Mouse (Mus musculus): Measurements from ENCODE around the gene Utp6. TPM values are rescaled to one million over a fixed set of nuclear protein-coding genes. Genes with fewer than 3 reads are reported as not detected.

The Utp6 gene
- polyA plus RNA-seq (2012; rRNA removed): 2.6 and 2.7 TPM in 2 replicates

GRCm38 (mm10) chr11:79962125-79962876 is at the start of gene Utp6:
TSS of gene Utp6 (minus strand) at chr11:79962390.
- Histone ChIP-seq H3K4me3 (ENCODE audit: extremely low read depth, insufficient read depth, insufficient read length) (peak within 1 kb of the TSS; percentile 88), H3K27ac (ENCODE audit: insufficient read depth, low read length) (peak within 1 kb of the TSS; percentile 69), H3K27me3 (ENCODE audit: control insufficient read depth, insufficient read depth, low read length) (no peaks in the 10 kb centered on the region), H3K36me3 (ENCODE audit: control insufficient read depth, insufficient read depth, low read length) (peaks cover 9% of the 10 kb centered on the region), H3K4me1 (ENCODE audit: control insufficient read depth, insufficient read depth, insufficient read length) (no peaks in the 10 kb centered on the region; the same call in none of the 2 replicates)
- peak; percentile 97 to 99 for DNase-seq (ENCODE audit: low read depth in 1 of 2, low spot score in 2 of 2)
- WGBS: under 1% methylated on average over 46 of the region's 46 CpGs
- TF ChIP-seq CTCF (IDR thresholded peaks at IDR 0.05; ENCODE audit: extremely low read depth, insufficient read depth, insufficient read length, insufficient replicate concordance) (peak; percentile 72; the same call in 1 of the 2 replicates), POLR2A (IDR thresholded peaks at IDR 0.05; ENCODE audit: low read depth, low read length) (peak; percentile 66)

- Histone ChIP-seq H3K4me3 (ENCODE audit: extremely low read depth, insufficient read depth, insufficient read length) (no peak overlapping the region; the same call in 1 of the 2 replicates), H3K27ac (ENCODE audit: insufficient read depth, low read length) (no peak overlapping the region), H3K36me3 (ENCODE audit: control insufficient read depth, insufficient read depth, low read length) (no peaks in the 10 kb centered on the region; the same call in 1 of the 2 replicates), H3K27me3 (ENCODE audit: control insufficient read depth, insufficient read depth, low read length) (peaks cover 3% of the 10 kb centered on the region; the same call in 1 of the 2 replicates), H3K4me1 (ENCODE audit: control insufficient read depth, insufficient read depth, insufficient read length) (no peaks in the 10 kb centered on the region)
- no peak for DNase-seq (ENCODE audit: low read depth in 1 of 2, low spot score in 2 of 2)
- TF ChIP-seq POLR2A (IDR thresholded peaks at IDR 0.05; ENCODE audit: low read depth, low read length) (no peak), CTCF (IDR thresholded peaks at IDR 0.05; ENCODE audit: extremely low read depth, insufficient read depth, insufficient read length, insufficient replicate concordance) (no peak)
- whole genome bisulfite sequencing: 3% methylated on average over 7 of the region's 7 CpGs
Observed at GRCm38 (mm10) chr11:79994271-79994988, 32.2 kb upstream of the Utp6 start.

DNA sequence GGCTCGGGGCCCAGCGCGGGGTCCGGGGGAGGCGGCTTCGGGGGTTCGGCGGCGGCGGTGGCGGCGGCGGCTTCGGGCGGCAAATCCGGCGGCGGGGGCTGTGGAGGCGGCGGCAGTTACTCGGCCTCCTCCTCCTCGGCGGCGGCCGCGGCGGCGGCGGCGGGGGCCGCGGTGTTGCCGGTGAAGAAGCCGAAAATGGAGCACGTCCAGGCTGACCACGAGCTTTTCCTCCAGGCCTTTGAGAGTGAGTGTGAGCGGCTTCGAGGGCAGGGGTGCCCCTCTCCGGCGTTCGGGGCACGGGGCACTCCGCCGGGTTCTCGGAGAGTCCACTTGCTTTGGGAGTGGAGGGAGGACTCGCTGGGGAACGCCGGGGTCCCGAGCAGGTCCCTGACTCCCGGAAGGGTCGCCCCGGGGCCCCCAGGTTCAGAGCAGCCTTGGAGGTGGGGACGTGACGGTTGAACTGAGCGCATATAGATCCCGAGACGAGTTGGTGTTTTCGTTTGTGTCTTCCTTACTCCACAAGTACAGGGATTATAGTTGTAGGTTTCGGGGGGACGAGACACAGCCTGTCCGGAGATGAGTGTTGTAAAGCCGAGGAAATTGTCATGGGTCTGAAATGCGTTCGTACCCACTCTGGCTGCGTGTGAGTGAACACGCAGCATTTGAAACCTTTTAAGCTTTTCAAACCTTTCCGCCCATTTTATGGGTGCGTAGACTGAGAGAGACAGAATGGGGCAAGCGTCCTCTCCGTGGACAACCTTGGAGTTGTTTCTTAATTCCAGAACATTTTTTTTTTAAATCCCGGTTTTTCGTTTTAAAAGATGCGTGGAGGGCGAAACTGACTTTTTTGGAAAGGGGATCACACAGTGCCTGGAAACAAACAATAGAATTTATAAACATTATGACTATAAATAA is 31.4 kb upstream of the Utp6 start:
- WGBS: 1% methylated on average over 69 of the region's 74 CpGs
- Histone ChIP-seq H3K27me3 (ENCODE audit: control insufficient read depth, insufficient read depth, low read length) (peaks cover 3% of the 10 kb centered on the region; the same call in 1 of the 2 replicates), H3K27ac (ENCODE audit: insufficient read depth, low read length) (peak overlapping the region; percentile 78), H3K4me3 (ENCODE audit: extremely low read depth, insufficient read depth, insufficient read length) (peak overlapping the region; percentile 100), H3K4me1 (ENCODE audit: control insufficient read depth, insufficient read depth, insufficient read length) (no peaks in the 10 kb centered on the region), H3K36me3 (ENCODE audit: control insufficient read depth, insufficient read depth, low read length) (no peaks in the 10 kb centered on the region; the same call in 1 of the 2 replicates)
- no peak for TF ChIP-seq CTCF (IDR thresholded peaks at IDR 0.05; ENCODE audit: extremely low read depth, insufficient read depth, insufficient read length, insufficient replicate concordance)
- TF ChIP-seq POLR2A (IDR thresholded peaks at IDR 0.05; ENCODE audit: low read depth, low read length): no peak
- DNase-seq (ENCODE audit: low read depth in 1 of 2, low spot score in 2 of 2): no peak

DNA sequence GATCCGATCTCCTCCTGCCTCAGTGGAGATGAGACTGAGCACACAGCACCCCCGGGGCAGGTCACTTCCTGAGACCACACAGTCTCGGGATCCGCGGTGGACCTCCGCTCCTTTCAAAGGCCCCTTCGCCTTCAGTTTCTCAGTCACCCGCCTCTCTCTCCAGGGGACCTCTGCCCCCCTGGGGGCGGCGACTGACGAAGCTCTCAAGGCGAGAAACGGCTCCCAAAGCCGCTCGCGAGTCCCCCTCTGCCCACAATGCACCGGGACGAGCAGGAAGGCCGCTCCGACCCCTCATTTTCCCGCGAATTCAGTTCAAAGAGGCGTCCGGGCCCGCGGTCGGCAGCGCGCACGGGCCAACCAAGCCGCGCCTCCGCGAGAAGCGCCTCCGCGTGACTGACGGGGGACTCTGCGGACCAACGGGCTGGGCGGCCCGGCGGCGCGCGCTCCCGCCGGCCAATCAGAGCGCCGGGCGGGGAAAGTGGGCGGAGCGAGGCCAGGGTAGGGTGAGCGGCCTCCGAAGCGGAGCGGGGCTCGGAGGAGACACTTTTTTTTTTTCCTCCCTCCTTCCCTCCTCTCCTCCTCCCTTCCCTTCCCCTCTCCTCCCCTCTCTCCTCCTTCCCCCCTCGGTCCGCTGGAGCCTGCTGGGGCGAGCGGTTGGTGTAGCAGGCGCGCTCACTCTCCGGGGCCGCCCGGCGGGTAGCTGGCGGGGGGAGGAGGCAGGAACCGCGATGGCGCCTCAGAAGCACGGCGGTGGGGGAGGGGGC is 30.6 kb upstream of the Utp6 start, which contains the start of gene Suz12:
Suz12 (plus strand) TSS at position 515 of the 764 bp plus-strand sequence.
- Histone ChIP-seq H3K27me3 (ENCODE audit: control insufficient read depth, insufficient read depth, low read length) (peaks cover 3% of the 10 kb centered on the region; the same call in 1 of the 2 replicates), H3K27ac (ENCODE audit: insufficient read depth, low read length) (peak within 1 kb of the TSS; percentile 99), H3K4me3 (ENCODE audit: extremely low read depth, insufficient read depth, insufficient read length) (peak within 1 kb of the TSS; percentile 100), H3K36me3 (ENCODE audit: control insufficient read depth, insufficient read depth, low read length) (no peaks in the 10 kb centered on the region; the same call in 1 of the 2 replicates), H3K4me1 (ENCODE audit: control insufficient read depth, insufficient read depth, insufficient read length) (no peaks in the 10 kb centered on the region)
- DNase-seq (ENCODE audit: low read depth in 1 of 2, low spot score in 2 of 2): peak; percentile 85 to 92
- TF ChIP-seq CTCF (IDR thresholded peaks at IDR 0.05; ENCODE audit: extremely low read depth, insufficient read depth, insufficient read length, insufficient replicate concordance): no peak
- TF ChIP-seq POLR2A (IDR thresholded peaks at IDR 0.05; ENCODE audit: low read depth, low read length): peak; percentile 36; the same call in 1 of the 2 replicates
- under 1% methylated on average over 68 of the region's 74 CpGs for WGBS

DNA sequence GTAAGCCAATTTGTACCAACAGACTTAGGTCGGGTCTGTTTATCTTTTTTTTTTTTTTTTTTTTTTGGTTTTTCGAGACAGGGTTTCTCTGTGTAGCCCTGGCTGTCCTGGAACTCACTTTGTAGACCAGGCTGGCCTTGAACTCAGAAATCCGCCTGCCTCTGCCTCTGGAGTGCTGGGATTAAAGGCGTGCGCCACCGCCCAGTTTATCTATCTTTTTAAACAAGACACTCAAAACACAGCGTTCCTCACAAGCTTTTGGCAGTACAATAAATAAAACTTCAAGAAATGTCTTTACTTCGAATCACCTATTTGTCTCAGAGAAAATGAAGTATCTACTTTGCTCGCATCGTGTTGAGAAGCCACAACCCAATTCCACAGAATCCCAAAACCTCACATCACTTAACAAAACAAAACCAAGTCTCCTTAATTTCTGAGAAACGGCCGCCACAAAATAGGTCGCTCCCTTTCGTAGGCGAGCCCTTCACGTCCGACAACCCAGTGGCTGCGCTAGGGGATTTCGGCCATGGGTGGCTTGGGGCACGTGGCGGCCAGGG is 29.9 kb upstream of the Utp6 start:
- Histone ChIP-seq H3K4me1 (ENCODE audit: control insufficient read depth, insufficient read depth, insufficient read length) (no peaks in the 10 kb centered on the region), H3K4me3 (ENCODE audit: extremely low read depth, insufficient read depth, insufficient read length) (peak overlapping the region; percentile 100), H3K27me3 (ENCODE audit: control insufficient read depth, insufficient read depth, low read length) (peaks cover 3% of the 10 kb centered on the region; the same call in 1 of the 2 replicates), H3K27ac (ENCODE audit: insufficient read depth, low read length) (peak overlapping the region; percentile 86; the same call in 1 of the 2 replicates), H3K36me3 (ENCODE audit: control insufficient read depth, insufficient read depth, low read length) (no peaks in the 10 kb centered on the region; the same call in 1 of the 2 replicates)
- WGBS: 25% methylated on average over 21 of the region's 21 CpGs
- DNase-seq (ENCODE audit: low read depth in 1 of 2, low spot score in 2 of 2): no peak
- TF ChIP-seq CTCF (IDR thresholded peaks at IDR 0.05; ENCODE audit: extremely low read depth, insufficient read depth, insufficient read length, insufficient replicate concordance) (no peak), POLR2A (IDR thresholded peaks at IDR 0.05; ENCODE audit: low read depth, low read length) (no peak)

Measured in spleen, adult 2 months (tissue).